Mouse (Mus musculus): ENCODE data around the gene Ebi3.

The Ebi3 gene

GRCm38 (mm10) chr17:56003000-56003399 is 50.6 kb downstream of the Ebi3 start:
- no peak for DNase-seq (ENCODE audit: low spot score in 2 of 2)

DNA sequence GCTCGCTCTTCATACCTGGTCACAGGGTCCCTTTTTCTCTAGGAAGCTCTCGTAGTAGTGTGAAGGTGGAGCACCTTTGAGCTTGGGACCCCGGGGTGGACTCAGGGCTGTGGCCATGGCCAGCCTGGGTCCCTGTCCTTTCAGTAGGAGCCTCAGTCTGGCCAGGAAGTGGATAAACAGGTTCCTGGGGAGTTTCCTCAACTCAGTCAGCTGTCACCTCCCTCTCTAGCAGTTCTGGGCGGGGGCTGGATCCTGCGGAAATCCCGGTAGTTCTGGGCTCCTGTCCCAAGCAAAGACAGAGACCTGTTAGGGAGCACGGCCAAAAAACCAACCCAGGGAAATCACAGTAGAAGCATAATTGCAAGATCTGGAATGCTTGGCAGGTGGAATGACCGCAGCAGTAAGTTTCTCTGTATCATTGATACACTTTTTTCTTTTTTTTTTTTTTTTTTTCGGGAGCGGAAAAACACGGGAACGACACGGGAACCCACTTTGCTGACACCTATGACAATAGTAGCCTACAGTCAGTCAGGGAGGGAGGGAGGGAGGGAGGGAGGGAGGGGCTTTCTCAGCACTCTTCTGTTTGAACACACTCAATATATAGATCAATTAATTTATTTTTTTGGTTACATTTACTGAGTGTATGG is 53.1 kb downstream of the Ebi3 start, which contains the start of the genes Stap2 and Mpnd:
Stap2 (minus strand) TSS at position 170 of the 647 bp plus-strand sequence.
Mpnd (plus strand) TSS at position 297 of the 647 bp plus-strand sequence.
- DNase-seq (ENCODE audit: low spot score in 2 of 2) = no peak

All from frontal cortex, postnatal 36 days (tissue).